ENCODE assay signal across 9 mouse cellular contexts in genomic region chr7:145025186-145026013, GRCm38 (mm10).
A peak's percentile ranks its signal among the peaks of the same experiment; 100 is the strongest.
DNase-seq lines count a peak whose midpoint lies in the region; ATAC-seq and TF ChIP-seq lines count a peak whose summit lies in the region.
"Had no signal": no experiment of that assay in that cellular context is flagged by ENCODE, and none has a peak within 500 bp of the region (broad histone marks: within the 10 kb centered on the region; RNA-seq: fewer than 3 reads in every experiment).

No protein-coding gene starts in this region.

- peak overlapping the region; percentile 83 for H3K27ac ChIP-seq in heart, embryonic 16.5 days (ENCODE audit: low read length)
- peak overlapping the region; percentile 7; the same call in 1 of the 2 replicates for H3K27ac ChIP-seq in limb, embryonic 10.5 days
- H3K27ac ChIP-seq in small intestine, adult 2 months (ENCODE audit: insufficient read depth, low read depth, low read length): peak overlapping the region; percentile 11; the same call in 1 of the 2 replicates
- H3K27ac ChIP-seq in forebrain, embryonic 13.5 days: no peak overlapping the region
- H3K27ac ChIP-seq: embryonic facial prominence, embryonic 12.5 days had no signal

- peak; percentile 88 for ATAC-seq in heart, embryonic 16.5 days (replicated peaks; ENCODE audit: extremely low read depth, insufficient read depth, low FRiP score)
- ATAC-seq in forebrain, embryonic 13.5 days: no peak
- no peak for ATAC-seq in erythroid progenitor cell, adult 5-6 weeks (replicated peaks; ENCODE audit: low FRiP score, poor library complexity, severe bottlenecking)

- intact Hi-C loops in gastrocnemius, postnatal 36 days (cut with DNase I): no loop called here

- H3K36me3 ChIP-seq in heart, embryonic 16.5 days (ENCODE audit: control insufficient read depth, insufficient read depth): no peaks in the 10 kb centered on the region
- no peaks in the 10 kb centered on the region for H3K36me3 ChIP-seq in limb, embryonic 10.5 days
- H3K36me3 ChIP-seq in small intestine, adult 2 months (ENCODE audit: control insufficient read depth, insufficient read depth, low read length): no peaks in the 10 kb centered on the region
- H3K36me3 ChIP-seq in forebrain, embryonic 13.5 days (ENCODE audit: poor library complexity, severe bottlenecking): no peaks in the 10 kb centered on the region
- H3K36me3 ChIP-seq: embryonic facial prominence, embryonic 12.5 days had no signal

- TF ChIP-seq POLR2A in small intestine, adult 2 months (IDR thresholded peaks at IDR 0.05; ENCODE audit: low read depth, low read length): no peak

- H3K27me3 ChIP-seq in heart, embryonic 16.5 days (ENCODE audit: control insufficient read depth, insufficient read depth, low read length): no peaks in the 10 kb centered on the region
- H3K27me3 ChIP-seq in limb, embryonic 10.5 days (ENCODE audit: low read depth, poor library complexity, severe bottlenecking): no peaks in the 10 kb centered on the region
- H3K27me3 ChIP-seq in small intestine, adult 2 months (ENCODE audit: control insufficient read depth, insufficient read depth, low read length): no peaks in the 10 kb centered on the region
- peaks cover 11% of the 10 kb centered on the region for H3K27me3 ChIP-seq in forebrain, embryonic 13.5 days
- H3K27me3 ChIP-seq: embryonic facial prominence, embryonic 12.5 days had no signal

- 20% methylated on average over 5 of the region's 6 CpGs for WGBS in heart, embryonic 16.5 days
- 58% methylated on average over 6 of the region's 6 CpGs for WGBS in limb, embryonic 10.5 days
- 14% methylated on average over 6 of the region's 6 CpGs for WGBS in small intestine, adult 2 months
- WGBS in forebrain, embryonic 13.5 days: 66% methylated on average over 6 of the region's 6 CpGs

- peak; percentile 16 for DNase-seq in gastrocnemius, adult 18-20 months (ENCODE audit: low spot score)
- DNase-seq in gastrocnemius, postnatal 36 days: no peak
- DNase-seq in limb, embryonic 10.5 days (ENCODE audit: low spot score): no peak
- DNase-seq in cerebellum, adult 11-12 months: no peak

- H3K9me3 ChIP-seq in heart, embryonic 16.5 days (replicated peaks; ENCODE audit: control insufficient read depth, low read length): no peaks in the 10 kb centered on the region
- no peaks in the 10 kb centered on the region for H3K9me3 ChIP-seq in limb, embryonic 10.5 days (replicated peaks)
- no peaks in the 10 kb centered on the region for H3K9me3 ChIP-seq in forebrain, embryonic 13.5 days (replicated peaks)
- H3K9me3 ChIP-seq: embryonic facial prominence, embryonic 12.5 days had no signal

- H3K9ac ChIP-seq in heart, embryonic 16.5 days (ENCODE audit: low read length): no peak overlapping the region
- H3K9ac ChIP-seq in forebrain, embryonic 13.5 days: no peak overlapping the region
- H3K9ac ChIP-seq: embryonic facial prominence, embryonic 12.5 days had no signal

- TF ChIP-seq CTCF in small intestine, adult 2 months (IDR thresholded peaks at IDR 0.05; ENCODE audit: extremely low read depth, insufficient read length, insufficient replicate concordance, low read depth, low read length): no peak

- no peak overlapping the region for H3K4me3 ChIP-seq in heart, embryonic 16.5 days (ENCODE audit: low read length)
- no peak overlapping the region for H3K4me3 ChIP-seq in limb, embryonic 10.5 days
- H3K4me3 ChIP-seq in small intestine, adult 2 months (ENCODE audit: low read depth, low read length): no peak overlapping the region
- no peak overlapping the region for H3K4me3 ChIP-seq in forebrain, embryonic 13.5 days
- H3K4me3 ChIP-seq: embryonic facial prominence, embryonic 12.5 days had no signal

- H3K4me2 ChIP-seq in heart, embryonic 16.5 days (ENCODE audit: low read depth, low read length): no peak overlapping the region
- no peak overlapping the region for H3K4me2 ChIP-seq in forebrain, embryonic 13.5 days
- H3K4me2 ChIP-seq: embryonic facial prominence, embryonic 12.5 days had no signal

- peaks cover 9% of the 10 kb centered on the region for H3K4me1 ChIP-seq in heart, embryonic 16.5 days (ENCODE audit: control insufficient read depth, insufficient read depth, low read length)
- peaks cover 26% of the 10 kb centered on the region for H3K4me1 ChIP-seq in limb, embryonic 10.5 days
- H3K4me1 ChIP-seq in small intestine, adult 2 months (ENCODE audit: control insufficient read depth, insufficient read depth, insufficient read length, low read length): peaks cover 5% of the 10 kb centered on the region; the same call in 1 of the 2 replicates
- H3K4me1 ChIP-seq in forebrain, embryonic 13.5 days: 0 out of 2 replicates have a peak, but pooled peaks cover under 1% of the 10 kb centered on the region
